Mouse (Mus musculus) fat pad, adult 2 months (tissue): ENCODE results near the gene Adgrg6.

ENCODE experiments used
- DNase-seq: peaks from one replicate; pipeline ENCODE4 v3.0.0-alpha.2; 2011; ENCODE audit warnings: low read depth, low spot score; ENCODE audit errors: extremely low read depth

Adgrg6 gene

DNA sequence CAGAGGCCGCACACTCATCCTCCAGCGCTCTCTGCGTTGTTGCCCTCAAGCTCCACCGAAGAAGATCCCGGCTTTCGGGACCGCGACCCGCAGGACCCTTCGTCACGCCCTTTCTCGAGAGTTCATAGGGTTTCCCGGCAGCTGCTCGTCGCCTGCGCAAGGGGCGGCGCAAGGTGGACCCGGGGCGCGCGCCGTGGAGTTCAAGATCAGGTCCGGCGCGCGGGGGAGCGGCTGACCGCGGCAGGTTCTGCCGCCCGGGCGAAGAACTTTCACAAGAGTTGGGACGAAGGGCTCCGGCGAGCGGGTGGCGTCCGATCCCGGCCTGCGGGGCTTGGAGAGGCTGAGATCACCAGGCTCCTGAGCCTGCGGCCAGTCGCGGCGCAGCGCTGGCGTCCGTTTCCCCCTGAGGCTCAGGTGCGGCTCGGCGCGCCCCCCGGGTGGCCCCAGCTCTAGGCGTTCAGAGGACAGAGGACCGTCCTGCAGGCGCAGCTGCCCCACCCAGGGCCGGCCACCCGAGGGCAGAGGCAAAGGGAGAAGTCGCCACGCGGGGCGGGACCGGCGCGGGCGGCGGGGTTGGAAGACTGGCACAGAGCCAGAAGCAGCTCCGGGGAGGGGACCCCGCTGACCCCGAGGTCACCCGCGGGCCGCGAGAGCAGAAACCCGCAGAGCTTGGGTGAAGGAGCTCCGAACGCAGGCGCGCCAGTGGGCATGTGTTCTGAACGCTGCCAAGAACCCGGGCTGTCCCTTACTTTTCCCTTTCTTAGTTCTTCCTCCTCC lies at the start of gene Adgrg6:
TSS of gene Adgrg6 (minus strand) at position 719 of the 777 bp plus-strand sequence.
- no peak for DNase-seq

DNA sequence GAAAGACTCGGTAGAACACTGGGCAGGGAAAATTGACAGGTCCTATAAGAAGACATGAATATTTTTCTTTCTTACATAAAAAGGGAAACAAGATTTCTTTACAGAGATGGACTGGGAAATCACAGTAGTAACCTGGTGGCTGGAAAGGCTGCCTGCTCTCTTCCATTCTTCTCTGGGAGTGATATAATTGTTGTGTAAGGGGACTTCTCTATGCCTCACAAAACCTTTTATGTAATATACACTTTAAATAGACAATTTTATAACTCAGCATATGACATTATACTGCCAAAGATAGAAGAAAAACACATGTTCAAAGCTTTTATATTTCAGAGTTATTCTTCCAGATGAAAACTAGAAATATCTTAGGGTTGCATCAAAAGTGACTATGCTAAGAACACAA lies 46.8 kb upstream of the Adgrg6 start:
- no peak for DNase-seq

DNA sequence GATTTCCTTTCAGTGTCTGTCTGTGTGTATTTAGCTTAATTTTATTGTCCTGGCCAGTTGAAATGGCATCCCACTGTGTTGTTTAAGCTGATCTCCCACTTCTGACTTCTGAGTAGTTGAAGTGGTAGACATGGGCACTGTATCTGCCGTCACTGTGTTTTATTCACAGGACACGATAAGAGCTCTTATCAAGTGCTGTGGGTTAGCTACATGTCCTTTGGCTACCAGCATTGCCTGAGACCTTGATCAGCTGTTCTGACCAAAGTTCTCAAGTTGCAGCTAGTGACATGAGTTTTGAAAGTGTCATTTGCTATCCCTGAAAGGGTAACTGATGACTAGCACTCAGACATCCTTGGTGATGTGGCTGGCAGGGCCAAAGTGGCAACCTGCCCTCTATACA lies 45.4 kb upstream of the Adgrg6 start:
- DNase-seq, result no peak

DNA sequence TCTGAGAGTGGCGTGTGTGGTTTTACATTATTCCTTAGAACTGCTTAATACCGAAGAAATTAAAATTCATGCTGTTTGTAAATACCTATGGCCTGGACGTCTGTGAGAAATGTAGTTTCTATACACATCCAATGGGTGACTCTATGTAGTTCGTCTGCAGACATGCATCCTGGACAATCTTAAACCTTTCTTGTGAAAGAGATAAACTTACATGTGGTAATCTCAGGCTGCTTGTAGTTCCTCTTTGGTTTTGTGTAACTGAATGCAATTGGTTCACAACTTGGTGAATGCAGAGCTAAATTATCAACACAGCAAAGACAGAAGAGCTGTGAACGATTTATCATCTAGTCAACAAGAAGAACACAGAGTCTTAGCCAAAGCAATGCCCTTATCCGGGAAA lies 44.2 kb upstream of the Adgrg6 start:
- DNase-seq, result no peak

DNA sequence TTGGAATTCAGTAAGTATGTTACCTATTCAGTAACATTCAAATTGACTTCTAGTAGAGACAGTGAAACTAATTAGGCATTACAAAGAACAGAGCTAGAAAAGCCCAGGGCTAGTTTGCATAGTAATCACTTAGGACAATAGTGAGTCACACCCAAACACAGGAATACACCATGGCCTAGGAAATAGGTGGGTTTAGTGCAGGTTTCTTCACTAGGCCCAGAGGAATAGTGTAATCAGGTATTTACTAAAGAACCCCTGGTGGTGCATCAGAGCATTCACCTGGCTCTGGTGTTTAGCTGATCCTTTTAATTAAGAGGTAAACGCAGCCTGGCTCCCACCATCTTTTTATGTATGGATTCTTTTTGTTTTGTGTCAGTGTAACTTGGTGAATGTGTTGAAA lies 38.0 kb upstream of the Adgrg6 start:
- DNase-seq, result no peak

DNA sequence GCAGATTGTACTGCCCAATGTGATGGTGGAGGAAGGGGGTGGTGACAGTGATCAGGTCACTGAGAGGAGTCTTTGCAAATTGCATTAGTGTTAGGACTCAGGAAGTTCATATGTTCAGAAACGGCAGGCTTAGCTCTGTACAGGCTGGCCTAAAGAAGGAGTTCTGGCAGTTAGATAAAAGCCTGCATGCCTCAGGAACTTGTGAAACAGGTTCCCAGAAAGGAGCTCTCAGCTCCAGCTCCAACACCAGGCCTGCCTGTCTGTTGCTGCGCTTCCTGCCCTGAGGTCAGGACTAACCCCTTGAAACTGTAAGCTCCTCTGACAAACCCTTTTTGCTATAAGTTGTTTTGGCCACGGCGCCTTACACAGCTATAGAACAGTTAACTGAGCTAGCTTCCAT lies 28.8 kb upstream of the Adgrg6 start:
- peak; percentile 76 for DNase-seq

DNA sequence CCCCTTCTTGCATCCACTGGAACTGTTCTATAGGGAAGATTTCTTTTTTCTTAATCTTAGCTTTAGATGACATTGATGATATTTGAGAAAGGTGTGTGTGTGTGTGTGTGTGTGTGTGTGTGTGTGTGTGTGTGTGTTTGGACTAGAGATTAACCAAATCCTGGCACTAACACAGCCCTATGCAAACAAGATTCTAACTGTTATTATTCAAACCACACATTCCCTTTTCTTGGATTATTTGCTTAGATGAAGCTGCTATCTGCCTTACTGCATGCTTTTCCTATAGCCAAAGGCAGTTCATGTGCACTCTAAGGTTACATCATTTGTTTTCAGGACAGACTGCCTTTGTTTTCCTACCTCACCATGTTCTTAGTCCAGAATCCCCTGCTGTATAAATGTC lies 25.7 kb upstream of the Adgrg6 start:
- DNase-seq, result no peak

DNA sequence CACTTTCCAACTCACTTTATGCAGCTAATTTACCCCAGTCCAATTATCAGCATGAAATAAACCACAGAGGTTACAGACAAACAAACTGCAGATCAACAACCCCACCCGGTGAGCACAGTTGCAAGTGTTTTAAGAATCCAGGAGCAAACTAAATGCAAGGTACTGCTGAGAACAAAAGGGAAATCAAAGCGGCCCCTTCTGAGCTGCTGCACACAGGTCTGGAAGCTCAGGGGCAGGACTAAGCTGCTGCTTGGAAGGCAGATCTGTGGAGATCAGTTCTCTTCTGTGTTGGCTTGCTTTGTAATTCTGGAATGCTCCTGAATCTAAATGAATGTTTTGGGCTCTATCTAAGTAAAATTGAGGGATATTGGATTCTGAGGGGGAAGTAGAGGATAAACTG lies 25.2 kb upstream of the Adgrg6 start:
- DNase-seq, result no peak

DNA sequence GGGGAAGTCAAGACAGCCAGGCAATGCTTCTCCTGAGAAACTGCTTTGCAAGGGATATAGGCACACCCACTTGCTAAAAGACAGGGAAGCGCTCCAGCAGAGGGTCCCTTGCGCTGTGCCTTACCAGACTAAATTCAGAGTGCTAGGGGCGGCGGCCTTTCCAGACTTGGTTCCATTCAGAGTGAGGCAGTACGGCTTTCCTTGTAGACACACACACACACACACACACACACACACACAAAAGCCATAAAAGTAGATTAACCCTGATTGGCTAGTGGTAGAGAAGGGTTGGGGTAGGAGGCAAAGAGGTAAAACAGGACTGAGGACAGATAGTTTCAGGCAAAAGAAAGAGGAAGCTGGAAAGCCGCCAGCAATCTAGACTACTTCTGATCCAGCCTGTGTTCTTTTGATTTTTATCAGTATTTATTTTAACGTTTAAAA lies 672 bp upstream of the Adgrg6 start:
- peak; percentile 57 for DNase-seq

DNA sequence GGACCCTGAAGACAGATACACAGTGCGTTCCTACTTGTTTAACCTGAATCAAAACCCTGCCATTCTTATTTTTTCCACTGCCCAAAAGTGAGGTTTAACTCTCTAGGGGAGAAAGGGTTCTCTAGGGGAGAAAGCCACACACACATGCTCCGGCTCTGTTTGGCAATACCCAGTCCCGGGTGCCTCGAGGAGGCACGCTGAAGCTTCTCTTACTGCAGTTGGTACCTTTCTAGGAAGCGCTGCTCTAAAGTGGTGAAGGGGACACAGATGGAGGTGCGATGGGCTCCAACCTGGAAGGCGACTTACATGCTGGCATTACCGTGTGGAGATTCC lies 885 bp downstream of the Adgrg6 start:
- DNase-seq, result no peak

DNA sequence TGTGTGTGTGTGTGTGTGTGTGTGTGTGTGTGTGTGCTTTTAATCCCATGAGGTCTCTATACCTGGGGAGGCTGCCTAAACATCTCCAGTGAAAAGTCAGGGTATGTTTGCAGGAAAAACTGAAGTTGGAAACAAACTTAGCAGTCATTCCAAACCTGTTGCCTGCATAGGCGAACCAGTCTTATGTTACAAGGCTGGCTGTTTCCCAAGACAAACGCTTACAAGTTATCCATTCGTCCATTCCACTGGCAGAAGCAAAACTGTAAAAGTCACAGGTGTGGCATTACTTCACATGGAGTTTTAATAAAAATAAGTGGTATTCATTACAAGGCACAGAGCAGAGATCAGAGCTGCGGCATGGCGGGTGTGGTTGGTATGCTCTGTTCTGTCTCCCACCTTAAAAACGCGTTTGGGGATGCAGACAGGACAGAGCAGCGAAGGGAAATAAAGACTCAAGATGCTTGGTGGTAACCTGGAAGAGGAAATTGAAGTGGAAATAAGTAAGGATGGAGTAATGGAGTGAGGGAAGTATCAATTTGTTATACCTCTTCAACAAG lies 1.9 kb downstream of the Adgrg6 start:
- DNase-seq, result peak; percentile 50

DNA sequence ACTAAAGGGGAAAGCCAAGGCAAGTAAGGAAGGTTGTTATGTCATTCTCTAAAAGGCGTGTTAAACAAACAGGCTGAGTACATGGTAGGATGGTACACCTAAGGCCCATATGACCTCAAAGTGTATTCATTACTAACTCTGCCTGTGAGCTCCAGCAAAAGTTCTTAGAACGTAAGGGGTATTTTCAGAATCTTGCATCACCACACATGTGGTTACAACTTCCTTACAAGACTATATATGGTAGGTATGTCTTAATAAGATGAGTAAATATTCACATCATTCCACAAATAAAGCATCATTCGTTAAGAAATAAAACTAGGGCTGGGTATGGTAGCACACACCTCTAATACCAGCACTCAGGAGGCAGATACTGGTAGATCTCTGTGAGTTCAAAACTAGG lies 8.4 kb downstream of the Adgrg6 start:
- DNase-seq, result no peak

DNA sequence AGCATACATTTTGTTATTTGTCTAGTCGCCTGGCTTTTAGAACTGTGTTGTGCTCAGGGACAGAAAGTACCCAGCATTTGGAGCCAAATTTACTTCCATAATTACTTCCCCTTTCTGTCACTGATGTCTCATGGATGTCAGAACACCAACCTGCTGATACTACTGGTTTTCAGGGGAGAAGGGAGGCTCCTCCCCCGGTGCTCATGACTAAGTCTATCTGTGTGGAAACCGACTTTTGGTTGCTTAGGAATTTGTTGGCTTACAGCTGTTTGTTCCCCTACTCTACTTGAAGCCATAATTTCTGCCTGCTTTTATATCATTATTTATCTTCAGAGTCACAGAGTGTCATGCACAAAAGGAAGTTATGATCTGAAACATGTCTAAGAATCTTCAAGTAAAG lies 14.4 kb downstream of the Adgrg6 start:
- DNase-seq, result no peak

DNA sequence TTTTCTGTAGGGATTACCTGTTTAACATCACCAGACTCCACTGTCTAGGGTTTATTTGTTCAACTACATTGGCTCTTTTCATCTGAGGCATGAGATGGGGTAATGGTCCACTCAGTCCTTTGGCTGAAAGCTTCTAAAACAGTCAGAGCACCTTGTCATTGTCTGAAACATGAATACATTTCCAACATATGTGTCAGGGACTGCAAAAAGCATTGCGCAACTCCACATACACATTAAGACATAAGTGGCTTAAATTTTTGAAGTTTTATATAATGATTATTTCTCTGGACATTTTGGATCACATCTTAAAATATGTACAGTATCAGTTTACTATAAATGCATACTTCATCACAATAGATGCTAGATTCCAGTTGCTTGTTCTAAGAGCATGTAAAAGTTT lies 14.8 kb downstream of the Adgrg6 start:
- no peak for DNase-seq

DNA sequence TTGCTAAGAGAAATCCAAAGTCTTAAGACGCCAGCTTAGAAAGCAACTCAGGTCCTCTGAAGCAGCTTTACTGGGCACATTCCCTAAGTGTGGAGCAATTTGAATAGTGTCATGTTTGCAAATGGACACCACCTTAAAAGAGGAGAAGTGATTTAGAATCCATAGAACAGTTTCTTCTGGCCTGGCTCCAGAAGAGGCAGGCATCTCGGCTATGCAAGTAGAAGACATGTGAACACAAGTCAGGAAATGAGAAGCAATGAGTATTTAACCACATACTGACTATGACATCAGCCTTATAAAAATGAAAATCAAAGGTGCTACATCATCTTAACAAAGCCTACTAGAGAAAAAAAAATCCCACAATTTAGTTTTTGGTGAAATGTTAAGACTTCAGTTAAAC lies 17.7 kb downstream of the Adgrg6 start:
- no peak for DNase-seq

DNA sequence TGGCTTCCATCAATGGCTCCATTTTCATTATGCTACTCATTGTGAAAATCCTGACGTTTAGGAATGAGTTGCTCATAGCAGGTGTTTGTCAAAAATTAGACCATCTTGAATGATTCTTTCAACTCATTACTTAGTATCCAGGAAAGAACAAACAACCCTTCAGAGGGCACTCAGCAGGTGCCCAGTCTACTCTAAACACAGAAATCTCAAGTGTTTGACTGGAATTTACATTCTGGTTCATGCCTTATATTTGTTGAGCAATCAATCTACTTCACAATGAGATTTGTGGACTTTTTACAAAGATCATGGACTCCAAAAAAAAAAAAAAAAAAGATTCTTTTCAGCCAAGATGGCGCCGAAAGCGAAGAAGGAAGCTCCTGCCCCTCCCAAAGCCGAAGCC lies 22.7 kb downstream of the Adgrg6 start:
- no peak for DNase-seq

DNA sequence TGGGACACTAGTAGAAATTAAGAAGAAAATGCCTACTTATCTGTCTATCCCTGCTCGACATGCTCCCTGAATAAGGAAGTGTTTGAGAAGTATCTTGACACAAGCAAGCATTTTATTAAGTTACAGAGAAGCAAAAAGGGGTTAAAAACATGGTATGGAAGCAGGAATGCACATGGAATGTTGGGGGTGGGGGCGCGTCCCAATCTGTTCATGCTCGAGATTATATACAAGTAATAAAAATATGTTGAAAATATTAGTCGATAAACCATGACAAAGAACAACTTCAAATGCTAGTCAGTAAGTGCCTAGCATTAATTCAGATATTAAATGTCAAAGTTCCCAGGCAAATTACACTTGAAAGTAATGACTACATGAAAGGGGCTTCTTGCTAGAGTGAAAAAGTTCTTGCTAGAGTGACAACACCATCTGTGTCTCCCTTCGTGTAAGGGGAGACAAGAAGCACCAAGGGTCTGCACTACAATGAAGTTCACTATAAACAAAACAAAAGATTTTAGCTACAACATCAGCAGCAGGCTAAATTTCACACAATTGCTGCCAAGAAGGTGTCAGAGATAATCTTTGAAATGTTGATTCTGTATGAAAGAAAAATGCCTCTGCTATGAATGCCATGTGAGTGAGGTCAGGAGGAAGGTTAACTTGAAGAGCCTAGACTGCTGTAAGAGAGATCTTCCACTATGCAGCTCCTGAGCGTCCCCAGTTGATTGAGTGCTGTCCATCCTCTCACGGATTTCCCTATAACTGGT lies 24.4 kb downstream of the Adgrg6 start:
- DNase-seq, result no peak

DNA sequence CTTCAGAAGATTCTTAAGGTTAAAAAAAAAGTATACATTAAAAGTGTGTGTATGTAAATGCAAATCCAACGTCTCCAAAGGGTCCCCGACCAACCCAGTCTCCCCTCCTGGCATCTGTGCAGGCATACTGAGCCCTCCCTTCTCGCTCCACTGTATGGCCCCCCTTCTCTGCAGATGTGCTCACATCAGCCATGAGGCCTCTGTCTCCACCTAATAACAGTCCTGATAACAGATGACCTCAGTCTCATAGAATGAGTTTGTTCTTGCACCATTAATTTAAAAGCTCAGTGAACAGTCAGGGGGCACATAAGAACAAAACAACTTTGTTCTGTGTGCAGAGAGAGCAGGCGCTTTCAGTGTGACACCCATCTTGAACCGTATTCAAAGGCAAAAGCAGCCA lies 27.6 kb downstream of the Adgrg6 start:
- DNase-seq, result no peak

DNA sequence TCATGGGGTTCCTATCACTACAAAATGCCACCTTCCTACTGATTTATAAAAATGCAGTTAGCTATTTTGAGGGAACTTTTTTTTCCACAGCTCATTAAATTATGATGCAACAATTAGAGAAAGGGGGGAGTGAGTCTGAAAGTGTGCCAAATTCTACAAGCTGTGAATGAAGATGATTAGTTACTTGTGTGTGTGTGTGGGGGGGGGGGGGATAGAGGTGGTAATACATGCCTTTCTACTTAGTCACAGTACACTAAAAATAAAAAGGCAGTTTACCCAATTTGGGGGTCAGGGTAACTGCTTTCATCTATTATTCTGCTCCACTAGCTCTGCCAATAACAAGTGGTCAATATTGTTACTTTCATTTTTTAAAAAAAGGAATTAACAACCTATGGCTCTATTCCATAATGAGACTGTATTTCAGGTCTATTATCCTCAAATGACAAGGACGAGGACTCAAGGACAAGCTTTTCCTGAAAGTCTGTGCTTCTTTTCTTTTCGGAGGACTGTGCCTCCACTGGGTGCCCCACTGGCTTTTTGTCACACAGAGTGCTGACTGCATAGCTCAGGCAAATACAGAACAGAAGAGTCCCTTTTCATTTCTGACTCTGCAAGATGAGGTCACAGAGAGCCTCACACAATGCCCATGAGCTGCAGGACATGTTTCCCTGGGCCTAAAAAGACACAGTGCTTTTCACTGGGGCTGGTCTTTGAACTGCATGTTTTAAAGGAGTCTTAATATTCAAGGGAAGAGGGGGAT lies 33.4 kb downstream of the Adgrg6 start:
- no peak for DNase-seq

DNA sequence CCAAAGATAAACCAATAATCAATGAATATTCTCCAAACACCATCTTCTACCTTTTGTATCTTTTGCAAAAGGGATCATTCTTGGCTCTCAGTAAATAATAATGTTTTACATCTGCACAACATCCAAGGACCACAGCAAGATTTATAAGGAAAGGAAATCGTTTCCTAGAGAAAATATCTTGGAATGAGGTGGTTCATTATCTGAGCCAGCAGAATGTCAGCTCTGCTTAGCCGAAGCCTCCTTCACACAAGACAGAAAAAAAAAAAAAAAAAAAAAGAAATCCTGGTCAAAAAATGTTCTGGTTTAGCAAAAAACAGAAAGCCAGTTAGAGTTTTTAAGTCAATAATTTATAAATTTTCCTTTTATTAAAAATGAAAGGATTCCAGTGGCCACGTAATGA lies 34.3 kb downstream of the Adgrg6 start:
- DNase-seq, result no peak

DNA sequence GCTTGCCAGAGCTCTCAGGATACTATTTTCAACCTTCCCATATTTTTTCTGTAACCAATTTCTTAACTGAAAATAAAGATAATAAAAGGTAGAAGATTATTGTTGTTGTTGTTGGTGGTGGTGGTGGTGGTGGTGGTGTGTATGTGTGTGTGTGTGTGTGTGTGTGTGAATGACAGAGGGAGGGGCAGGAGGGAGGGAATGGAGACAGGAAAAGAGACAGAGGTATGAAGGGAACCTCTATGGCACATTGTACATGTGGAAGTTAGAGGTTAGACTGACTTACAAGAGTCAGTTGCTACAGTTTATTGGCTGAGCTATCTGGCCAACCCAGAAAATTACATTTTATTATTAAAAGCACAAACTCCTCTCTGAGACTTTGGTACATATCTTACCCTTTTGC lies 49.8 kb downstream of the Adgrg6 start:
- no peak for DNase-seq

DNA sequence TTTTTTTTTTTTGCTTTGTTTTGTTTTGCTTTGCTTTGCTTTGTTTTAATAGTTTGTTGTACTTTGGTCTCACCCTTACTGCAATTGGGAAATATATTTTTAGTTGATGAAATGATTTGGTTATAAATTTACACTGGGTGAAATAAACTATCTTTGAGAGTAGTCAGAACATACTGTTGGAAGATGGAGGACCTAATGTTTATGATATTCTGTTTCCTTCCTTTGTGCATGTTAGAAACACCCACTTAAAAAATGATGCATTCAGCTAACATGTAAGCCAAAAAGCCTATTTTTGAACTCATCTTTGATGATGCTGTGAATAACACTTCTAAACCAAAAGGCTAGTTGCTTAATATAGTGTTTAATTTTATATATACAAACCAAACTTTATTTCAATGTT lies 50.3 kb downstream of the Adgrg6 start:
- no peak for DNase-seq
